Mouse (Mus musculus) testis, adult 2 months (tissue): Measurements from ENCODE around the gene Efnb1.

ENCODE experiments used
- CTCF ChIP-seq: fragments of 200-500 bp; IDR thresholded peaks from 2 replicates; pipeline ENCODE4 v1.5.1; 2012; ENCODE audit warnings: low read depth, mild to moderate bottlenecking, inconsistent platforms, low read length, moderate library complexity; ENCODE audit not compliant: control insufficient read depth, insufficient read depth, insufficient replicate concordance
- POLR2A ChIP-seq: fragments of 200-500 bp; IDR thresholded peaks from 2 replicates; pipeline ENCODE4 v1.6.1; 2012; ENCODE audit warnings: low read depth, mild to moderate bottlenecking, inconsistent platforms, low read length, moderate library complexity; ENCODE audit not compliant: control insufficient read depth

DNA sequence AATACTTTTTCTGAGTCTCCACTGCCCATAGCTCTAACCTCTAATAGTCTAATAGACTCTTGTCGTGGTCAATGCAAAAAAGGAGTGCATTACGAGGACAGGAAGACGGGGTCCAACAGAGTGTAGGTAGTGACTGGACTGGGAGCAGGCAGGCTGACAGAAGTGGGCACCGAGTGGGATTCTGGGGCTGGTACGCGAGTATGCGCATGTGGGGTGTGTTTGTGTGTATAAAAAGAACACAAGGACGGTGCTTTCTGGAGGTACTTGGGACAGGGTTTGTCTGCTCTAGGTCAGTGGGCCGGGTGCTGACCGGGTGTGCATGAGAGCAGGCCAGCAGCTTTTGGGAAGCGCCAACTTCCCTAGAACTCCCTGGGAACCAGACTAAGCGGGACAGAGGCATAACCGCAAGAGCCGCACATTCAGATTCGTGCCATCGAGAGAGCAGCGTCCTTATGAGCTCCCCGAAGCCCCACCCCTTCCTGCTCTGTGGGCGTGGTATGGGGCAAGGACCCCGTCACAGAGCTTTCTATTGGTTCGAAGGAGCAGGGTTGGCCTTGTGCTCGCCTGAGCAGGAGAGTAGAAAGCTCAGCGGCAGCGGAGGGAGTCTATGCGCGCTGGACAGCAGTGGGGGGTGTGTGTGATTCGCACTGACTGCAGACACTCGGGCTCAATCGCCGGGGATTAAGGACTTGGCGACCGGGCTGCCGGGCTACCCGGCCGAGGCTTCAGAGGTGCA, at the start of gene Efnb1:
- no peak for TF ChIP-seq CTCF
- TF ChIP-seq POLR2A: peak; percentile 88
